Mouse (Mus musculus) thymus, postnatal 25 days (tissue): ENCODE measurements around the gene Plcb1.

Source experiments
- DNase-seq: peaks from one replicate; pipeline ENCODE4 v3.0.0; 2022

Gene Plcb1

DNA sequence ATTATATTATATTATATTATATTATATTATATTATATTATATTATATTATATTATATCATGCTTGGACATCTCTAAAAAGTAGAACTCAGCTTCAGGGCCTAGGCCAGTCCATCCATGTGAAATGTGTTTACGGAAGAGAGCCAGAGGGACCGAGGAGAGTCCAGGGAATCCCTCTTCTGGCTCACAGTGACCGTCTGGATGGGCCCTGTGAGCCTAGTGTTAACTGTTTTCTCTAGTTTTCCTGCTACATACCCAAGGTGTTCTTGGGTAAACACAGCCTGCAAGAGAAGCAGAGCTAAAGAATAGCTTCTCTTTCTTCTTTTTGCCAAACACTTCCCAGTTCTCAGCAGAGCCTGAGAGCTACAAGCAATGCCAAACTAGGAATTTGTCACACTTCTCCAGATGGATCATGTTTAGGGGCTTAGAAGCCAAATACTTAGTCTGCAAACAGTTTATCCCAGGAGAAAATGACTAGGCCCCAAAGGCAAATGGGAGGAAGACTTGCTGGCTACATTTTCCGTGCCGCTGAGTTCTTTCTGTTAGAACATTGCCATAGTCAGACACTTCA lies 649.2 kb downstream of the Plcb1 start:
- no peak for DNase-seq

DNA sequence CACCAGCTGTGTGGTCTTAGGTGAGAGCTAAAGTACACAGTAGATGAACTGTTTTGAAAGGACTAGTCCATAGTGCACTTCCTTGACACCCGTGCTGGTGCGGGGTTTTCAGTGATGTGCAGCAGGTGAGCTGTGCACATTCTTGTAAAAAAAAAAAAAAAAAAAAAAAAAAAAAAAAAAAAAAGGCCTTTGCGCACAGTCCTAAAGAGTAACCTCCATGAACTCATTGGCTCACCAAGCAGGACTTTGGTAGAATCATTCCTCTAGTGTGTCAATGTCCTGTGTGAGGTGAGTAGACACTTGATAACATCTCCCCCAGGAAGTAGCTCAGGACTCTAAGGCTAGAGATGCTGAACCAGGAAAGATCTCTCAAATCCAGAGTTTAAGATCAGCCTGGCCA lies 653.2 kb downstream of the Plcb1 start:
- DNase-seq: no peak

DNA sequence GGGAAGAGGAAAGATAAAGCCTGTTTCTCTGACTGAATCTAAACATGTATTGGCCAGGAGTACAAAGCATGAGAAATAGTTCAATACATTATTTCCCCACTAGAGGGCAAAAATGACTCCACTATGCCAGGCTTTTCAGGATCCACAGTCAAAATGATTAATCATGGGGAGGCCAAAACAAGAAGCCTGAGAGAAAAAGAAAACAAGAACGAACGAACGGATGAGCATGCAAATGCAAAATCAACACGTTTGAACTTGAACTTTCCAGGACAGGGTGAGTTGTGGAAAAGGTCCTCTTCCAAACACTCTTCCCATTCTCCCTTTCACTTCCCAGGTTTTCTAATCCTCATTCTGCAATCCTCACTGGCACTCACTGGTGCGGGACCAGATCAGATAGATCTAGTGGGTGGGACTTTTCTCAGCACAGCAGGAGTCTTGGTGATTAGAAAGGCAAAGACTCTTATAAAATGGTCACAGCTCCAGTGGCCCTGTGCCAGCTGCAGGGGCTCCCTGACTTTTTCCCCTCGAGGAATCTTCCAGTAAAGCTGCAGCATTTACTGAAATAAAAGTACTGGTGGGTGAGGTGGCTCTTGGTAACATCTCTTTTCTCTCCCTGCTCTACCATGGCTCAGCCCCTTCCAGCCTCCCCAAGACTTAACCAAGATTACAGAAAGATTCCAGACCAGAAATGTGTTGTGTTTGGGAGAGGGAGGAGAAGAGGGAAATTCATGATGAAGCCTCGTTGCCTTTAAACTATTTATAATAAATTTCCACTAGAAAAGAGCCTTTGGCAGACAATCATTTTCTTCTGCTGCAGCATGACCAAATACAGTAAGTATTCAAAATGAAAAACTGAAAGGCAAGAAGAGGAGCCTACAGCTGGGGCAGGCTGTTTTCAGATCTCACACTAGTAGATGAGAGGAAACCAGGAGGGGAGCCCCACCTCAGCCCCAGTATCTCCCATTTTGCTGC lies 654.0 kb downstream of the Plcb1 start:
- DNase-seq: no peak

DNA sequence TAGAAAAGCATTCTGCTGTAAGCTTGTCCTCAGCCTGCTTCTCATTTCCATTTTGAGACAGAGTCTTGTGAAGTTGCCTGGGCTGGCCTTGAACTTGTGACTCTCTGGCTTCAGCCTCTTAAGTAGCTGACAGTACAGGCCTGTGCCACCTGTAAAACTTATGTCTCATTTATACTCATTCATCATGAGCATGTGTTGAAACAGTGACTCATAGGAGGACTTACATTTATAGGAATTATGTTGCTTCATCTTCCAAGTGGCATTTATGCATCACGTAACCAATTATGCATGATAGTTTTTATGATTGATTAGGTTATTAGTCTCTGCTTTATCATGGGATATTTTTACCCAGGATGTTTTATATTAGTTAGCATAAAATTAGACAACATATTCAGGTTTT lies 667.7 kb downstream of the Plcb1 start:
- DNase-seq: no peak

DNA sequence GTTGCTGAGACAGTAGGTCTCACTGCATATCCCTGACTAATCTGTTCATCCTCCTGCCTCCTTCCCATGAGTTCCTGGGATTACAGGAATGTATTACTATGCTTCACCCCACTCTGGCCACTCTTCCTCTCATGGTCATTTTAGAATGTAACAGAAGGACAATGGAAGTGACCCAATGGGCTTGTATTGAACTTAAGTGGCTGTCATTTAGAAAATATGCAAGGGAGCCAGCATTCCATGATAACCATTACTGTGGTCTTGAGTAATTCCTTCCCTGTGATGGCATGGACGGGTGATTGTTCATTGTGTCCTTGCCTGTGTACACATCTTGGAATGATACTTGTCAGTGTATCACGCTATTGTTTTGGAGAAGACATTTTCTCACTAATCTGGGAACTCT lies 668.1 kb downstream of the Plcb1 start:
- DNase-seq: no peak

DNA sequence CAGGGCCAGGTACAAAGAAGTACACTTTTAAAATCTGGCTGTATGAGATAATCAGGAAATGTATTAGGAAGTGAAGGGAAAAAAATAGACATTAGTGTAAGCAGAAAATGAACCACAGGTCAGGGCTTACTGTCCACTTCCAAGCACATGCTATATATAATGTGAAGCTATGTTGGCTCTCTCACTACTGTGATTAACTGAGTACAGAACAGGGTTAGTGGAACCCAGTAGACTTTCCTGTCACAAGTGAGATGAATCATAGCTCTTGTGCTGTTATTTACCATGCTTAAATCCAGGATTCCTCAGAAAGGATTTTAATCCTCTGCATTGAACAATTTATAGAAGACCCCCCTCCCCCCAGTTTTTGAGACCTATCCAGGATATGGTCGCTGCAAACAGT lies 668.6 kb downstream of the Plcb1 start:
- DNase-seq: no peak

DNA sequence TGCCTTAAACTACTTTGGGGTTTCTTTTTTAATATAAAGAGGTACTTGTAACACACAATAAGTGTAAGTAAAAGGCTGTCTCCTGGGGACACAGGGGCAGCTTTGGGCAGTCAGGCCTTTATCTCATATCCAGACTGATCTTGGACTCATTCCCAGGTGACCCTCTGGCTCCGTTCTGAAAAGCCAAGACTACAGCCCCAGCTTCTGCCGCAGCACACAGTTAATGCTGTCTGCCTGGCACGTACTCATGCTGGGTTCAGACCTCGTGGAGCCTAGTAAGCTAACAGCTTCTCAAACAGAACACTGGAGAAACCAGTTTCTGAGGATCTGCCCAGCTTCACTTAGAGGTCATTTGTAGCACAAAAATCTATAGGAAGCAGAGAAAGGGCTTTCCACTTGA lies 682.0 kb downstream of the Plcb1 start:
- no peak for DNase-seq

DNA sequence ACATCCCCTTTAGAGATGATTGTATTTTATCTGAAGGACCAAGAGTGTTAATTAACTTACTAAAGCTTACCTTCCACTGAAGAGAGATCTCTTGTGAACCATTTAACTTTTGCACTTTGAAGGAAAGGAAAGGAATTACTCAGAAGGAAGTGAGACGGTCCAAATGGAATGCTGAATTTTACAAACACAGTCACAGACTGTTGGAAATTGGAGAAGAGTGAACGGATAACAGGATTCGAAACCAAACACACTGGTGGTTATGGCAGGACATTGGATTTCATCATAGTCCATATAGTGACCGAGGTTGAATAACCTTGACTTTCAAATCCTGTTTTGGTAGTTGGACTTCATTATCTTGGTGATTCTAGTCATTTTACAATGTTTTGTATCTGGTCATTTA lies 688.2 kb downstream of the Plcb1 start:
- no peak for DNase-seq

DNA sequence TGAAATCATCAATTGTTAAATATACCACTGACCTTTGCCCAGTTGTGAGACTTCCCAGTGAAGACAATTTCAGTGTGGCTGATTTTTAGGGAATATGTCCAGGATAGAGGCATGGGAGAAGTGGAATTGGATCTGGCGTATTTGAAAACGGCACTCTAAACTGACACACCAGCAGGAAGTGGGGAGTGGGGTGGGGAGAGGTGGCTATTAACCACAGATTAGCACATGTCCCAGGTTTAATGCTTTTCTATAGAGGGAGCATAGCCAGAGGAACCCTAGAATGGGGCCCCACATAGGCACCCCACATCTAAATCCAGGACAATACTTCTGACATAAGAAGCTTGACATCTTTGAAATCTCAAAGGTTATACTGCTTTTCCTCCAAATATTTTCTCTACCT lies 699.4 kb downstream of the Plcb1 start:
- no peak for DNase-seq

DNA sequence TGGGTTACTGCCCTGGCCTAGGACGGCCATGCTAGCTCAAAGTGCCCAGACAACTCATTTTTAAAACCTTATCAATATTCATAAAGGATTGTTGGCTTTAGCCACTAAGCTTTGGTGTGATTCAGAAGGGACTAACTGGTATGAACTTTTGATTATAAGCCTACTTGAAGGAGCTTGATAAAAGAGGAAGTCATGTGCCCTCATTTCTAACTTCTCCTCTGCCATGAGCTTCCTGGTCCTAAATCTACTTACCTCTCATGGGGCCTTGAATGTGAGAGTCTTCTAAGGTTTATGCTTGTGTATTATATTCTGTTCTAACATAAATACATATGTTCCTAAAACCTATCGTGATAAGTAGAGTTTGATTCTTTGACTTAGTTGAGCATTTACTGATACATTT lies 702.4 kb downstream of the Plcb1 start:
- DNase-seq: no peak

DNA sequence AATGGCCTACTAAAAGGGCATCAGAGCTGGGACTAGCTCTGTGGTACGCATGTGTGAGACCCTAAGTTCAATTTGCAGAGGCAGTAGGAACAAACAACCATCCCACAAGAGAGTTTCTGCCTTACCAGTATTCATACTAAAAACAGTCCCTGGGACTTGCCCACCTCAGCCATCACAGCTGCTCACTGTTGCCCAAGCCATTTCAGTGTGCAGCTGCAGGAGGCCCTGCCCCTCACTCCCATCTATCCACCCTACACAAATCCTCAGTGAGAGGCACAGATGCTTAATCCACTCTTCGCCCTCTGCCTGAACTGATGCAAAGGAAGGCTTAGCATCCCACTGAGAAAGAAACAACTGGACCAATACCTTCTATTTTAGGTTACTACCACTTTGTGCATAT lies 703.3 kb downstream of the Plcb1 start:
- no peak for DNase-seq

DNA sequence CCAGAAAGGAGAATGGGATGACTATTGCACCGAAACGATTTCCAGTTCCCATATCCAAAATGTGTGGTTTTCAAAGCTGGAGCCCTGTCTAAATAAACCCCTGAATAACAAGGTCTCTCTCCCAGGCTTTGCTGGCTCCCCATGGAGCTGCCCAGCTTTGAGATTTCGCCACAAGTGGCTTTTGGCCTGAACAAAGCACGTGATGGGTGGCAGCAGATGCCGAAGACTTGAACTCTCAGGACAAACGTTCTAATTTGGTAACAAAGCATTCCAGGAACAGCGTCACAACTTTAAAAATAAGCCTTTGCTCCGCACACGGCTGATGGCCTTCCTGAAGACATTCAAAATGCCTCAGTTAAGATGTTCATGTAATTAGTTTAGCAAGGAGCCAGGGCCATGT lies 706.9 kb downstream of the Plcb1 start:
- no peak for DNase-seq

DNA sequence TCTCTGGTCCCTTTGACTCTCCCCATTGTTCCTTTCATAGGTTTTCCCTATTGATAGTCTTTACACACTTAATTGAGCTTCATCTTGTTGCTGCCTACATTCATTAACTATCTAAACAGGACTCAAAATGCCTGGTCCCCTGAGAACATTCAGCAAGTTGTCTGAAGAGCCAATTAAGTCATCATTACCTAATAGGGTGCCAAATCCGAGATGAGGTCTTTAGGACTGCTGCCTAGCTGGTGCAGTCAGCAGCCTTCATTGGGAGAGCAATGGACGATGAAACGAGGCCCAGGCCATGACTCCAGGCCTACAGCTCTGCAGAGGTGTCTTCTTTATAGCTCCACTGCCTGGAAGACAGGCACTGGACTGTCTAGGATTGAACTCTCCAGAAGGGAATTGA lies 710.7 kb downstream of the Plcb1 start:
- DNase-seq: no peak

DNA sequence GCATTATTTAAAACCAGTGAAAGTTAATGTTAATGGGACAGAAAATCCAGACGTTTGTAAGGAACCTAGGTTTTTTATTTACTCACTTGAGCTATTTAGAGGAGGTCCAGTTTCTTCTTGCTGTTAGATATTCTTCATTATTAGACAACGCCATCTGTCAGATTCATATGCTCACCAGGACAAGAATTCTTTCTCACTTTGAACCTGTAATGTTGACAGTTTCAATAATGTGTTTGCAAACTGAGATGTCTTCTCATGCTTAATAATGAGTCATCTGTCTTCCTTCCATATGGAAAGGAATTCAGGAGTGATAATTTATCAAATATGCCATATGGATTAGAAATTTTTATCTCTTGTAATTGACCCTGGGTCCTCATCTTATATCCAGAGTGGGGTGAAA lies 711.4 kb downstream of the Plcb1 start:
- DNase-seq: no peak

DNA sequence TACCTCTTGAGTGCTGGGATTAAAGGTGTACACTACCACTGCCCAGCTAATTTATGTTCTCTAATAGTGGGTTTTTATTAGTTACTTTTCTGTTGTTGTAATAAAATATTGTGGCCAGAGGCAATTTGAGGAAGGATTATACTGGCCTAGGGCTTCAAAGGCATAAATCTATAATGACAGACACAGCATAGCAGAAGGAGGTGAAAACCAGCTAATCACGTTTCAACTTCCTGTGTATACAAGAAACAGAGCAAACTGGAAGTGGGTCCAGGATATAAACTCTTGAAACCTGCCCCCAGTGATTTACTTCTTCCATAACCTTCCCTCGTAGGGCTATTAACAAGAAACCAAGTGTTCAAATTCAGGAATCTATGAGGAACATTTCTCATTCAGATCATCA lies 715.0 kb downstream of the Plcb1 start:
- DNase-seq: no peak

DNA sequence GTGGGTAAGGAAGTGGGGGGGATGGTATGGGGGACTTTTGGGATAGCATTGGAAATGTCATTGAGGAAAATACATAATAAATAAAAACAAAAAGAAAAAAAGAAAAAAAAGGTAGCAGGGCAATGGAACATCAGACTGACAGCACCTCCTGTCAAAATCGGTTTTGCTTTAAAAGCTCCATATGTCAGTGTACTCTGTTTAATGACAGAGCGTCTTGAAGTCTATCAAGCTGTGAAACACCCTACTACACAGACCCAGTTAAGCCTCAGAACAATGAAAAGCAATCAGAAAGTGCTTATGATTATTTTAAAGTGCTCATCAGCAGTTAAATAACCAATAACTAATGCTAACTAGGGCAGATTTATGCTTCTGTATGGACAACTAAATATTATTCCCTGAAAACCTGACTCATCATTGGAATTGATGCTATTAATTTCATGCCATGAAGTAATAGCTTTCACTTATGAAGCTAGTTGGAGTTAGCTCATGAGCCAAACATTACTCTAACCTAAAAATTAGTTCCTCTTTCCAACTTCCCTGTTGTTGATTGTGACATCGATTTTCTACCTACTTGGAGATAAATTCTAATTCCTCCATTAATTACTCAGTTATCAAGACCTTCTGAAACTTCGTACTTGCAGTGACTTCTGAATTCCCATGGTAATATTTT lies 717.6 kb downstream of the Plcb1 start:
- DNase-seq: no peak

DNA sequence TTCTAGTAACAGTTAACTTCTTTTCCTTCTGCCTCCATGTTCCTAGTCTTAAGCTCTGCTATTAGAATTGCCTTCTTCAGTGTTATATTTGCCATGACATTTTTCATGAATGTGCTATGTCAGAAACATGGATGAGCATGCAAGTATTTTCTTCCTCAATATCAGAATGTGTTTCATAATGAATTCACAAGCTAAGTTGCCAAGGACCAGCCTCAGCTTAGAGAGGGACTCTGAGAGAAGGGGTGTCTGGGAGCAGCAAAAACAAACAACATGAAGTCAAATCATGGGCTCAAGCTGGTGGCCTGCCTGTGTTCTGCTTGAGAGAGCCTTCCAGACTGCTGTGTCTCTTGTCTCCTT lies 718.1 kb downstream of the Plcb1 start:
- DNase-seq: no peak

DNA sequence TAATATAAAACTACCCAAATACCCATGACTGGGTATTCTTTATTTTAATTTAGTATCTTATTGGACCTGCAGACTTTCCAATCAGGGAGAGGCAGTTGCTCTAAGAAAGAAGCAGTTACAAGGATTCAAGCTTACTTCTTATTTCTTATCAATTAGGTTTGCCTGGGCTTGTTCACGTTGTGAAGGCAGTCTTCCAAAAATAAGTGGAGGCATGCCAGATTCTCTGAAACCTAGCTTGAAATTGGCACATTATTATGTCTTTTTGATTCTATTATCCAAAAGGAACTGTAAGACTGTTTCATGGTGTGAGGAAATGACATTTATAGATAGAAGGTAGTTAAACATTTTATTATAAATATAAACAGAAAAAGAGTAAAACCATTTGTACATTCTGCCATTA lies 721.2 kb downstream of the Plcb1 start:
- DNase-seq: no peak

DNA sequence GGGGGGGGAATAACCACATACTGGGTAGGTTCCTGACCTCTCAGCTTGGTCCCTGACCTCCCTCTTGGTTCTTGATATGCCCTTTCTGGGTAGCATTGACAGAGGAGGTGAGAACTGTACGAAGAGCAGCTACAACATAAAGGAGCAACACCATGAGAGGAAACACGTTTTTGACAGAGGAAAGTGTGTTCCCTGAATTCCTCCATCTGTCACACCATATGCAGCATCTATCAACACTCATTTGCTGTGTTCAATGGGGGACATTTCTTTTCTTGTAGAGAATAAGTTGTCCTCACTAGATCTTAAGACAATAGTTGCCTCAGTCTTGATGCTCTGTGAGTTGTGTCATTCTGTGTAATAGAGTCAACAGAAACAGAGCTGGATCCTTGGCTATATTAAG lies 733.1 kb downstream of the Plcb1 start:
- DNase-seq: no peak
